7 mouse cellular contexts compared by ENCODE assay signal in the genomic region with DNA sequence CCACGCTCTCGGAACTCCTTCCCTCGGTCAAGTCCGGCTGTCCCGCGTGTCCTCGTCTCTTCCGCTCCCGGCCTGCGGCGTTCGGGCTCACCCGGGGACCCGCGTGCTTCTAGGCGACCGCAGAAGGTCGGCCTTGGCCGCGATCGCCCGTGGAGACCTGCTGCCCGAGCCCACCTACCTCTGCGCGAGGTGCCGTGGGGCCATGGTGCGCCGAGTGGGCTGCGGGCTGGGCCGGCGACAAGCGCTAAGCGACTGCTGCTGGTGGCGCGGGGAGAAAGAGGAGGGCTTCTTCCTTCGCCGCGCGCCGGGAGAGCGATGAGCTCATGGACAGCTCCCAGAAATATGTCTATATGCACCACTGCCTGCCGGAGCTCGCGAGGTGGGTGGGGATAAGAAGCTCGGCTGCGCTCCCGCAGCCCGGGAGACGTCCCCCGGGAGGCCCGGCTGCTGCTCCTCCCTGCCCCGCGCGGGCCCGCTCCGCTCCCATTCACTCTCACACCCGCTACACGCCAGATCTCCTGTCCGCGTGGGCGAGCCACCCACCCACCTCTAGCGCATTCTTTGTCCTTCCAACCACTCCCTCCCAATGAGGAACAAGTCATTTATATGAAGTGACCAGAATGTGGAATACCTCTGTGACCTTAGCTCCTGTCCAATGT. TPM values are rescaled to one million over a fixed set of nuclear protein-coding genes. Genes with fewer than 3 reads are reported as not detected.
DNase-seq lines count a peak whose midpoint lies in the region; ATAC-seq and TF ChIP-seq lines count a peak whose summit lies in the region.

A gene (minus strand): TSS at position 609 of the 659 bp plus-strand sequence.

- in situ Hi-C loops in Patski (cut with MboI; ENCODE audit: low pct_unique_long_range_greater_than_20kb): no loop called here

- no peaks in the 10 kb centered on the region for H3K36me3 ChIP-seq in forebrain, embryonic 15.5 days

- POLR2A ChIA-PET in Patski (lab: Charles Lee): no interaction called here

- intact Hi-C loops in heart, postnatal 10 days (cut with DNase I): loop anchor here (2.0 to 5.0 kb wide), 2 partner anchors 22 to 47 kb away; no protein-coding TSS in a partner anchor

- under 1% methylated on average over 55 of the region's 62 CpGs for WGBS in forebrain, embryonic 15.5 days

- H3K27me3 ChIP-seq in Patski: no peaks in the 10 kb centered on the region
- H3K27me3 ChIP-seq in forebrain, embryonic 15.5 days: peaks cover 3% of the 10 kb centered on the region; the same call in 1 of the 2 replicates

- no peaks in the 10 kb centered on the region for H3K4me1 ChIP-seq in brown adipose tissue, adult 24 weeks (ENCODE audit: control insufficient read depth, insufficient read depth, insufficient read length, low read length)
- peaks cover 17% of the 10 kb centered on the region for H3K4me1 ChIP-seq in forebrain, embryonic 15.5 days

- DNase-seq in Patski (ENCODE audit: low read depth, low spot score): peak; percentile 27
- peak; percentile 61 to 63 for DNase-seq in heart, postnatal 10 days
- DNase-seq in layer of hippocampus, postnatal 25 days (ENCODE audit: extremely low spot score in 1 of 2, low spot score in 1 of 2): peak; percentile 42 to 44
- peak; percentile 58 to 64 for DNase-seq in right cerebral cortex, postnatal 36 days (ENCODE audit: low spot score in 2 of 2)

- peak within 1 kb of the TSS; percentile 82 for H3K9ac ChIP-seq in forebrain, embryonic 15.5 days (replicated peaks)

- H3K27ac ChIP-seq in brown adipose tissue, adult 24 weeks (replicated peaks; ENCODE audit: low read depth, low read length): peak within 1 kb of the TSS; percentile 20; the same call in 1 of the 2 replicates
- peak within 1 kb of the TSS; percentile 73 for H3K27ac ChIP-seq in forebrain, embryonic 15.5 days (replicated peaks)

- no peaks in the 10 kb centered on the region for H3K9me3 ChIP-seq in forebrain, embryonic 15.5 days

- CTCF ChIA-PET in Patski (lab: Charles Lee): interaction anchor here (0.9 to 2.0 kb wide), 7 partner anchors 11 to 186 kb away, joined by 3 to 6 read pairs (median 3); no protein-coding TSS in a partner anchor

- ATAC-seq in Patski: peak; percentile 96
- ATAC-seq in forebrain, embryonic 15.5 days (replicated peaks): peak; percentile 81
- peak; percentile 27 for ATAC-seq in megakaryocyte, adult 5-6 weeks (ENCODE audit: poor library complexity, severe bottlenecking)

- peak within 1 kb of the TSS; percentile 81 for H3K4me3 ChIP-seq in brown adipose tissue, adult 24 weeks (ENCODE audit: insufficient read depth, low read depth, low read length)
- peak within 1 kb of the TSS; percentile 59 for H3K4me3 ChIP-seq in forebrain, embryonic 15.5 days

- peak within 1 kb of the TSS; percentile 88 for H3K4me2 ChIP-seq in forebrain, embryonic 15.5 days (replicated peaks)

- no peak for TF ChIP-seq CTCF in Patski (IDR thresholded peaks at IDR 0.05)

RNA-seq across cellular contexts. Expression of the gene that starts here (rescaled TPM):
- 47.7 TPM for polyA plus RNA-seq in Patski (2021)
- polyA plus RNA-seq in brown adipose tissue, adult 24 weeks (2012; ENCODE audit: insufficient read depth, insufficient read length, missing spikeins): 21.6 and 32.5 TPM in 2 replicates
- 158 and 159 TPM in 2 replicates for polyA plus RNA-seq in forebrain, embryonic 15.5 days (2015; fragmentation: Nextera tagmentation; extraction: Ambion mirVana)
- 100 to 1,000 TPM; 289 to 290 TPM for total RNA-seq in heart, postnatal 10 days (2021)
- total RNA-seq in layer of hippocampus, postnatal 25 days (2021): 100 to 1,000 TPM; 675 to 811 TPM
- 0.27 TPM in 1 of 2 replicates, not detected in the other for total RNA-seq in megakaryocyte, adult 5-6 weeks (2015)
- total RNA-seq in megakaryocyte, adult 5-6 weeks (2017): 0.81 TPM in 1 of 2 replicates, not detected in the other

Comparison
In these comparisons a context has a peak if more than half of its experiments do, and no peak if none do; other contexts are left out.
1. Peak in every context shown above with its lines: DNase-seq, ATAC-seq, H3K4me3 ChIP-seq and H3K27ac ChIP-seq.
2. RNA of the gene that starts here (total RNA-seq): 675 to 811 TPM in layer of hippocampus, postnatal 25 days and 289 to 290 TPM in heart, postnatal 10 days; 0.27 to 0.81 TPM in megakaryocyte, adult 5-6 weeks; every median in the first group is over 100 times any median in the second.
3. Peak in ATAC-seq in megakaryocyte, adult 5-6 weeks; RNA of the gene not detected or under 1 TPM.
4. ATAC-seq: peak in every context shown above with its lines; median percentile 96 in Patski; 81 in forebrain, embryonic 15.5 days; 27 in megakaryocyte, adult 5-6 weeks.